Mouse (Mus musculus): Measurements from ENCODE around the gene Tinf2.

Tinf2 gene

GRCm38 (mm10) chr14:55634874-55635522, 46.6 kb downstream of the Tinf2 start:
- DNase-seq, result peak; percentile 66 to 78

GRCm38 (mm10) chr14:55629312-55629711, 52.3 kb downstream of the Tinf2 start:
- peak; percentile 38 to 59 for DNase-seq

GRCm38 (mm10) chr14:55628077-55628827, 53.4 kb downstream of the Tinf2 start:
- no peak for DNase-seq
